Mouse (Mus musculus) ES-Bruce4 (cell line): ENCODE measurements at regions not wholly inside any gene's neighbourhood (a gene's known extent, or its start where the extent isn't known, plus 50 kb on each side); places are given as distances from the start of the nearest gene placed in this dataset.

Source experiments
- H3K27ac ChIP-seq: 2 replicates; pipeline ENCODE4 v1.5.1; 2012; ENCODE audit warnings: low read length, inconsistent platforms; ENCODE audit not compliant: insufficient read depth
- H3K27me3 ChIP-seq: 2 replicates; pipeline ENCODE4 v1.6.1; 2012; ENCODE audit warnings: mild to moderate bottlenecking, low read length, inconsistent platforms; ENCODE audit not compliant: control insufficient read depth, poor library complexity, insufficient read depth, severe bottlenecking
- H3K36me3 ChIP-seq: 2 replicates; pipeline ENCODE4 v1.6.1; 2012; ENCODE audit warnings: inconsistent platforms, mild to moderate bottlenecking, low read length, moderate library complexity; ENCODE audit not compliant: control insufficient read depth, poor library complexity, insufficient read depth, severe bottlenecking
- H3K4me1 ChIP-seq: one replicate; pipeline ENCODE4 v1.8.1; 2011; ENCODE audit warnings: low read length; ENCODE audit not compliant: control insufficient read depth, insufficient read depth
- H3K4me3 ChIP-seq: 2 replicates; pipeline ENCODE4 v1.5.1; 2011; ENCODE audit warnings: low read depth, mild to moderate bottlenecking, low read length
- H3K9ac ChIP-seq: 2 replicates; pipeline ENCODE4 v1.6.1; 2012; ENCODE audit warnings: low read depth, mild to moderate bottlenecking, inconsistent platforms; ENCODE audit not compliant: poor library complexity, severe bottlenecking
- H3K9me3 ChIP-seq: replicated peaks from 2 replicates; pipeline ENCODE4 v1.6.1; 2012; ENCODE audit warnings: mild to moderate bottlenecking, low read length, inconsistent platforms; ENCODE audit not compliant: control insufficient read depth, poor library complexity, insufficient read depth, severe bottlenecking
- CTCF ChIP-seq: IDR thresholded peaks from one replicate; pipeline ENCODE4 v1.8.1; 2011; ENCODE audit warnings: low read depth, low read length
- EP300 ChIP-seq: IDR thresholded peaks from 2 replicates; pipeline ENCODE4 v1.6.1; 2011; ENCODE audit warnings: low read depth, low read length; ENCODE audit not compliant: insufficient read depth
- POLR2A ChIP-seq: IDR thresholded peaks from one replicate; pipeline ENCODE4 v1.8.1; 2011; ENCODE audit warnings: low read length; ENCODE audit not compliant: insufficient read depth

DNA sequence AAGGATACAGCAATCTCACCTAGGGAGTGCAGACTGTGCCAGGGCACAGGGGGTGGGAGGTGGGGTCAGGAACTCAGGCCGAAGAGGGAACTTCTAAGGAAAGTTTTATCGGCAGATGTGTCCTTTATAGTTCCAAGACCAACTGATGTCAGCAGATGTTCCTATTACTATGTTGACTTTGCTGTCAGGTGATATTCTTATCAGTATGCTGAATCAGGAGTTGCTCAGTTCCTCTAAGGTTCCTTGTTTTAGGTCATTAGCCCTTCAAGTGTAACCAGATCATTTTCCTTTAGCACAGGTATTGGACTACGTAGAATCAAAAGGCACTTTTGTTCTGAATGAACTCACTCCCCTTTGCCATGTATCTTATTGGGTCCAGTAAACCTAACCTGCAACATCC is 101.6 kb upstream of the Ccser1 start:
- H3K9ac ChIP-seq: no peak overlapping the region
- TF ChIP-seq EP300 (no peak), CTCF (no peak), POLR2A (no peak)
- no peaks in the 10 kb centered on the region for H3K27me3 ChIP-seq
- no peaks in the 10 kb centered on the region for H3K36me3 ChIP-seq
- no peak overlapping the region for H3K27ac ChIP-seq
- H3K4me1 ChIP-seq: peaks cover 9% of the 10 kb centered on the region
- H3K4me3 ChIP-seq: no peak overlapping the region
- no peaks in the 10 kb centered on the region for H3K9me3 ChIP-seq

DNA sequence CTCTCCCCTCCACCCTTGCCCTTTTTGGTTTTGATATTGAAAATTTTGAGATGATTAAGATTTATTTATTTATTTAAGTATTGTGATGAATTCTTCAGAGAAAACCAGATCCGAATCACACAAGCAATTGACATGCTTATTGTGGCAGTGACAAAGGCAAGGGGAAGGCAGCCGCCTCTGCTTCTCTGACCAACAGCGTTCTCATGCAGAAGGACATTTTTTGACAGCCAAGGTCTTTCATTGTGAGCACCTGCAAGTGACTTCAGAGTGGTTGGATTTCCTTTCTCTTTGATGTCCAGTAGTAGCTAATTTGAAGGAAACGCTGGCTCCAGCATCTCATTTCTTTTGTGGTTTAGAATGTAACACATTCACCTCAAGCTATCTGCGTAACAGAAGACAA is 99.5 kb upstream of the Ccser1 start:
- no peak overlapping the region for H3K9ac ChIP-seq
- H3K27me3 ChIP-seq: no peaks in the 10 kb centered on the region
- no peaks in the 10 kb centered on the region for H3K9me3 ChIP-seq
- H3K4me3 ChIP-seq: no peak overlapping the region
- 0 out of 2 replicates have a peak, but pooled peaks have one; percentile 55 for TF ChIP-seq EP300
- TF ChIP-seq CTCF: no peak
- no peak for TF ChIP-seq POLR2A
- H3K36me3 ChIP-seq: no peaks in the 10 kb centered on the region
- H3K4me1 ChIP-seq: peaks cover 7% of the 10 kb centered on the region
- H3K27ac ChIP-seq: no peak overlapping the region; the same call in 1 of the 2 replicates

DNA sequence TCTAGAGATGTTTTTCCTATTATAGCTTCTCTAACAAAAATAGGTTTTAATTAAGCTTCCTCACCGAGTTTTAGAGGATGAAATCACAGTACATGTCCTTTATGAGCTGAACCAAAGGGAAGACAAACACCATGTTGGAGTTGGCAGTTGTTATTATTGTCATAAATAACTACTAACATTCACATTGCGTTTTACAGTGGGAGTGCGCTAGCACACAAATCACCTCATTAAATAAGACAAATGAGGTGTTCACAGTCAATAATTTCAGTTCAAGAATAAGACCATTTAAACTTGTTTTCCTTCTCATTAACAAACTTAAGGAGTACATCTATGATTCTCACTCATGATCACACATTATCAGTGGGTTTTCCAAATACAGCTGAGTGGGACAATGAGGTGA is 96.8 kb upstream of the Ccser1 start:
- Histone ChIP-seq H3K27ac (no peak overlapping the region), H3K9me3 (peaks cover 5% of the 10 kb centered on the region; the same call in 1 of the 2 replicates), H3K9ac (no peak overlapping the region), H3K4me3 (no peak overlapping the region), H3K27me3 (no peaks in the 10 kb centered on the region), H3K4me1 (peaks cover 7% of the 10 kb centered on the region), H3K36me3 (no peaks in the 10 kb centered on the region)
- TF ChIP-seq EP300 (no peak), POLR2A (no peak), CTCF (no peak)

DNA sequence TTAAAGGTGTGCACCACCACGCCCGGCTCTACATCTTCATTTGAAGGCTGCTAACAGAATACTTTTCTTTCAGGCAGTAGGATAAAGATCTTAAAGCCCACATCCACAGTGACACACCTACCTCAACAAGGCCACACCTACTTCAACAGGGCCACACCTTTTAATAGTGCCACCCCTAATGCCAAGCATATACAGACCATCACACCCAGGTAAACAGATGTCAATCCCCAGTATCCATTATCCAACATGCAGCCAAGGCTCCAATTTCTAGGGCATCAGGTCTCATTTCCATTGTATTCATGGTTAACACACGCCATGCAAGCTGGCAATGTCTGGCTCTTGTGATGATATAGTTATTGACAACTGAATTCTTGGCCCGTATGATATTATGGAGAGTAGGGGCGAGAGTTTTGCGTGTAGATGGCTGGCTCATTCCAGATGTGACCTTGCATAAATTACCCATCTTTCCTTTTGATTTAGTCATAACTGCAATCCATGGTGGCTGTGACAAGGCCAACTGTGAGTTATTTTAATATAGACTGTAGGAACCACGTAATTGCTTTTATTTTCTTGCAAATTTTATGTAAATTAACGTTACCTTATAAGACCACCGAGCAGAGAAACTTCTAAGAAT is 80.7 kb upstream of the Ccser1 start:
- H3K27me3 ChIP-seq: no peaks in the 10 kb centered on the region
- TF ChIP-seq EP300 (no peak), POLR2A (no peak), CTCF (no peak)
- no peaks in the 10 kb centered on the region for H3K36me3 ChIP-seq
- peaks cover 1% of the 10 kb centered on the region for H3K4me1 ChIP-seq
- H3K9me3 ChIP-seq: no peaks in the 10 kb centered on the region
- H3K27ac ChIP-seq: no peak overlapping the region
- no peak overlapping the region for H3K4me3 ChIP-seq
- H3K9ac ChIP-seq: no peak overlapping the region

DNA sequence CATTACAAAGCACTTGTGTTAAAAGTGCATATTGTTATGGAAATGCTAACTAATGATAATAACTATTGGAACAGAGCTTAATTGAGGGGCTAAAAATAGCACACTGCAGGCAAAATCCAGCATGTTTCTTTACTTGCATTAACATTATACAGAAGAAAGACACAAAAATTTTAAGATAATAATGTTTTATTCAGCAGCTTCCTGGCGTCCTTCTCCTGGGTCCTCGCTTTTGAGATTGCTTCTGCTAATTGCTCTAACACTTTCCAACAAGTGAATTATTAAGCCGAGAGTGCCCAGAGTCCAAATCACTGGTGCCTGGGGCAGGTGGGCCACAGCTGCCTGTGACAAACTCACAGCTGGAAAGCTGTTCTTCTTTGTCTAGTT is 80.2 kb upstream of the Ccser1 start:
- Histone ChIP-seq H3K36me3 (no peaks in the 10 kb centered on the region), H3K27ac (no peak overlapping the region), H3K4me1 (peaks cover 1% of the 10 kb centered on the region), H3K9me3 (no peaks in the 10 kb centered on the region), H3K4me3 (no peak overlapping the region), H3K27me3 (no peaks in the 10 kb centered on the region), H3K9ac (no peak overlapping the region)
- TF ChIP-seq EP300: no peak

DNA sequence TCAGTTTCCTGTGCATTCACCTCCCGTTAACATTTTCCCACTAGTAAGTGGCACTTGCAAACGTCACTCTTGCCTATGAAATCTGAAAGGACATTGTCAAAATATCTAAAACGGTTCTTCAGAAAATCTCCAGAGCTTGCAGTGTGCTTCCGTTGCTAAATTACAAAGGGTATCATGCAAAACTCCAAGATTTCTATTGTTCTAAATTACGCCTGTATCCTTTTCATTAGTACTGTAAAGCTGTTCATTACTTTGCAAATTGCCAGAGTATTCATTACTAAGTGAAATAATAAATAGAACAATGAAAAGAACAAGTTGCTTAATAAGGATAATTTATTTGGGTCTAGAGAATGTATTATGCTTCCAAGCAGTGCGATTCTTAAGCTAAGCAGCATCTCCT is 78.2 kb upstream of the Ccser1 start:
- Histone ChIP-seq H3K36me3 (no peaks in the 10 kb centered on the region), H3K4me3 (no peak overlapping the region), H3K27ac (no peak overlapping the region), H3K4me1 (peaks cover 1% of the 10 kb centered on the region), H3K9me3 (no peaks in the 10 kb centered on the region), H3K9ac (no peak overlapping the region), H3K27me3 (no peaks in the 10 kb centered on the region)
- TF ChIP-seq CTCF: no peak
- TF ChIP-seq POLR2A: no peak
- no peak for TF ChIP-seq EP300
